Mouse (Mus musculus) CD4-positive, CD25-positive, alpha-beta regulatory T cell, adult 4 months (primary cell): ENCODE results near the gene St14. TPM values are rescaled to one million over a fixed set of nuclear protein-coding genes. Genes with fewer than 3 reads are reported as not detected.
"Not testable (repeated sequence)": the region's sequence is repeated elsewhere in the genome, so short reads cannot be mapped to it uniquely, and the experiment has no call there.

Experiments used
- ATAC-seq: one replicate; pipeline ENCODE4 v1.8.0; 2017
- polyA plus RNA-seq, 2 experiments: library from polyadenylated mRNA; unstranded; fragments of 100-300 nt; shearing (Covaris generic); gene quantifications; one replicate each; pipeline ENCODE4 v1.2.1; 2017

St14 gene
- polyA plus RNA-seq, 2 experiments from 2014 or later = 4.1 to 6.1 TPM

DNA sequence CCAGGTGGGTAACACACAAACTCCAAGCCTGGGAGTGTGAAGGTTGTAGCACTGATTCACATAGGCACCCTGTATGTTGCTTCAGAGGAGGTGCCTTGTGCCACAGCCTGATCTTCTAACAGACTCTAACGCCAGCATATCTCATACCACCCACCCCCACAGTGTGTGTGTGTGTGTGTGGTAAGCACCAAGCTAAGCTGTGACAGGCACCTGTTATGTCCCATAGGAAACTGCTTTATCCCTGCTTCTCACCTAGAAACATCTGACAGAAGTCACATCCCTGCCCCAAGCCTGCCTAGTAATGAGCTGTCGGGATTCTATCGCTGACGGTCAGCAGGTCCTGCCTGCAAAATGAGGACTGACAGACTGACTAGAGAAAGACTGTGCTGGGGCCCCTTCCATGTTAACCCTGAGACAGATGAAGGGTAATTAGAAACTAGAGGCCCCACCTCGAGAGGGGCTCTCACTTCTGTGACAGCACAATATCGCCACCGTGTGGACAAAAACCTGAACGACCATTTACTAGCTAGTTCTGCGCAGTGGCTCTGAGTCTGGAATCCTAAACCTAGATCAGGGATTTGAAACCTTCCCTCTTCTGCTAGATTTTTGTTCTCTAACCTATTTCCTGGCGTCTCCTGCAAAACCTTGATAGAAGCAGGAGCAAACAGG, 45.4 kb downstream of the St14 start:
- peak; percentile 54 for ATAC-seq

GRCm38 (mm10) chr9:31085556-31085955, 46.1 kb downstream of the St14 start:
- ATAC-seq = no peak

GRCm38 (mm10) chr9:31082771-31083170, 48.9 kb downstream of the St14 start:
- no peak for ATAC-seq

- ATAC-seq = peak; percentile 75
These were observed 49.5 kb downstream of the St14 start for GRCm38 (mm10) chr9:31082054-31082666.

- no peak for ATAC-seq
These were observed 50.9 kb downstream of the St14 start for GRCm38 (mm10) chr9:31080726-31081125.

DNA sequence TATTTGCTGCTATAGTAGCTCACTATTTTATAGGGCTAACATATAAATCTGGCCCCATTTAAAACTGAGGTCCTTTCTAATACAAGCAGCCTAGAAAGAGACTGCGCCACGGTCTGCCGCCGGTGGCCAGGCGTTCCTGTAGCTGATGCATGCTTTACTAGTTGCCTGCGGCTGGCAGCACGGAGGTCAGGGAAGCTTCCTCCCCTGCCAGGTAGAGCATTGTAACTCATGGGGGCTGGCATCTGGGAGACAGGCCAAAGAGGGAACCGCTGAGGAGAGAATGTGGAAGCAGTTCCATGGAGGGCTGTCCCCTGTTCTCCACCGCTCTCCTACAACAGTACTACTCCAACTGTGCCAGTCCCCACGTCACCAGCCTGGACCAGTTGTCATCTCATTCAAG, 56.8 kb downstream of the St14 start:
- no peak for ATAC-seq

DNA sequence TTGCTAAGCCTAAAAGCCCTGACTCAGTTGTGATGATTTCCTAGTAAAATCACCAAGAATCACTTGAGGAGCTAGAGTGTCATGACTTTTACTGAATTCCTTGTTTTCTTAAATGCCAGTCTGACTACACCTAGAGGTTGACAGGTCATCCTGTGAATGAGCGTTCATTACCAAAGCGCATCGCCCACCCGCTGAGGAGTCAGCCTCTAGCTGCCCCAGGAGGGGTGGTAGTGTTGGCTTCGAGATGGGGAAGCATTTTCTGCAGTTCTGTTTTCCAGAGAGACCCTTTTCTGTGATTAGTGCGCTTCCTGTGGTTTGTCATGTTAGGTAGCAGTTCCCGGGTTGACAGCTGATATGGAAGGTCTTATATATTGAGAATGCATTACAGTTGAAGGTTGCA, 57.9 kb downstream of the St14 start:
- ATAC-seq = no peak

GRCm38 (mm10) chr9:31072256-31072655, 59.4 kb downstream of the St14 start:
- ATAC-seq = no peak

- ATAC-seq = no peak
These were observed 60.9 kb downstream of the St14 start for GRCm38 (mm10) chr9:31070706-31071105.

DNA sequence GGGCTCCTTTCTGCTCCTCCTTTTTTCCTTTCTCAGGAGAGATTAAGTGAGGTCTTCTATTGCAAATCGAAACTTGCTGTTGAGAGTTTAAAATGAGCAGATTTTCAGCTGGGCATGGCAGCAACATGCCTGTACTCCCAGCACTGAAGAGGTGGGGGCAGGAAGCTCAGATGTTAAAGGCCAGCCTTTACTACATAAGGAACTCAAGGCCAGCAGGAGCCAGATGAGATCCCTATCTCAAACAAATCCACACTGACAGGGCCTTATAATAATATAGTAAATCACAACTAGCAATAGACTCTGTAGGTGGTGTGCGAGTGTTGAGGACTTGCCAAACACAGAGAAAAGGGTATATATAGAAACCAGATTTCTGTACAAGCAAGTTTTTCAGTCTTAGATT, 72.9 kb downstream of the St14 start:
- no peak for ATAC-seq

DNA sequence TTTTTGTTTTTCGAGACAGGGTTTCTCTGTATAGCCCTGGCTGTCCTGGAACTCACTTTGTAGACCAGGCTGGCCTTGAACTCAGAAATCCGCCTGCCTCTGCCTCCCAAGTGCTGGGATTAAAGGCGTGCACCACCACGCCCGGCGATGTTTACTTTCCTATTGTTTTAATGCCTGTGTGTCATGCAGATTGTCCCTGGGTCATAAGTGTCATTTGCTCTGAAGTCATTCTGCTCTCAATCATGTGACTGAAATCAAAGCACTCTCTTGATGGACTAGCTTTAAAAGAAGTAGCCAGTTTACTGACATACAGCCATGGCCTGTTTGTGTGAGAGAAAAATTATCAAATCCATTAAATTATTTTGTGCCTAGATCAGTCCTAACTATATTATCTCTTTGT, 80.1 kb downstream of the St14 start:
- ATAC-seq = not testable (repeated sequence)

GRCm38 (mm10) chr9:31050208-31050607, 81.4 kb downstream of the St14 start:
- ATAC-seq = no peak

Other genes starting within 250 kb of the St14 start
- not detected for gene Adamts15, start 209.4 kb downstream of the St14 start, polyA plus RNA-seq
- gene Adamts8, start 189.3 kb downstream of the St14 start, polyA plus RNA-seq = under 1 TPM; 0.23 to 0.27 TPM
- 1 to 10 TPM; 6.3 to 6.8 TPM for gene Zbtb44, start 101.2 kb downstream of the St14 start, polyA plus RNA-seq
- 10 to 100 TPM; 82.6 to 83.2 TPM for gene Aplp2, start 80.0 kb upstream of the St14 start, polyA plus RNA-seq
- 10 to 100 TPM in 1 of 2 experiments, 1 to 10 TPM in 1; 9.6 to 10.1 TPM for gene Prdm10, start 148.7 kb upstream of the St14 start, polyA plus RNA-seq